Mouse (Mus musculus): ENCODE measurements around the gene Psmg1. TPM values are rescaled to one million over a fixed set of nuclear protein-coding genes. Genes with fewer than 3 reads are reported as not detected.
A peak's percentile ranks its signal among the peaks of the same experiment; 100 is the strongest.

The Psmg1 gene
- total RNA-seq, 4 experiments from 2014 or later, result 11.9 to 14.4 (median 12.9) TPM

GRCm38 (mm10) chr16:95958080-95958479 is 32.7 kb downstream of the Psmg1 start:
- DNase-seq (ENCODE audit: low spot score in 2 of 2), result no peak

- DNase-seq (ENCODE audit: low spot score in 2 of 2), result no peak
Observed at GRCm38 (mm10) chr16:95956618-95957017, 34.1 kb downstream of the Psmg1 start.

GRCm38 (mm10) chr16:95955716-95956346 is 34.9 kb downstream of the Psmg1 start:
- no peak for DNase-seq (ENCODE audit: low spot score in 2 of 2)

GRCm38 (mm10) chr16:95954341-95954740 is 36.4 kb downstream of the Psmg1 start:
- no peak for DNase-seq (ENCODE audit: low spot score in 2 of 2)

- DNase-seq (ENCODE audit: low spot score in 2 of 2), result no peak
Observed at GRCm38 (mm10) chr16:95953159-95953650, 37.6 kb downstream of the Psmg1 start.

- DNase-seq (ENCODE audit: low spot score in 2 of 2), result no peak
Observed at GRCm38 (mm10) chr16:95951471-95951870, 39.3 kb downstream of the Psmg1 start.

- peak; percentile 61 to 72 for DNase-seq (ENCODE audit: low spot score in 2 of 2)
Observed at GRCm38 (mm10) chr16:95945389-95946311, 45.1 kb downstream of the Psmg1 start.

GRCm38 (mm10) chr16:95943186-95943585 is 47.6 kb downstream of the Psmg1 start:
- no peak for DNase-seq (ENCODE audit: low spot score in 2 of 2)

- DNase-seq (ENCODE audit: low spot score in 2 of 2), result no peak
Observed at GRCm38 (mm10) chr16:95941575-95941974, 49.2 kb downstream of the Psmg1 start.

GRCm38 (mm10) chr16:95935495-95935961 is 55.2 kb downstream of the Psmg1 start:
- DNase-seq (ENCODE audit: low spot score in 2 of 2), result no peak

GRCm38 (mm10) chr16:95932860-95933259 is 57.9 kb downstream of the Psmg1 start:
- no peak for DNase-seq (ENCODE audit: low spot score in 2 of 2)

- DNase-seq (ENCODE audit: low spot score in 2 of 2), result no peak
Observed at GRCm38 (mm10) chr16:95931509-95931908, 59.3 kb downstream of the Psmg1 start.

Small RNAs within 50 kb of the gene (microRNA-seq; reads per million reads assigned to microRNA genes)
- not detected for gene Gm27833

Other genes starting within 250 kb of the Psmg1 start
- 10 to 100 TPM; 48.0 to 63.0 (median 55.2) TPM for gene Brwd1, start 91.6 kb upstream of the Psmg1 start, total RNA-seq (2022)
- gene Hmgn1, start 136.8 kb upstream of the Psmg1 start, total RNA-seq (2022), result 10 to 100 TPM; 19.1 to 31.3 (median 25.5) TPM
- 10 to 100 TPM; 12.0 to 14.4 (median 13.0) TPM for gene Wrb, start 154.4 kb upstream of the Psmg1 start, total RNA-seq (2022)
- under 1 TPM; 0.32 to 0.54 (median 0.41) TPM for gene Lca5l, start 201.3 kb upstream of the Psmg1 start, total RNA-seq (2022)
- gene Sh3bgr, start 209.5 kb upstream of the Psmg1 start, total RNA-seq (2022), result 1,000 to 10,000 TPM in 3 of 4 experiments, 100 to 1,000 TPM in 1; 903 to 1,283 (median 1,111) TPM
- not detected for gene B3galt5, start 244.8 kb upstream of the Psmg1 start, total RNA-seq (2022)